22 mouse cellular contexts compared by ENCODE assay signal in genomic region chr7:117652637-117653036, GRCm38 (mm10).
A peak's percentile ranks its signal among the peaks of the same experiment; 100 is the strongest.
DNase-seq lines count a peak whose midpoint lies in the region; ATAC-seq lines count a peak whose summit lies in the region.
"Had no signal": no experiment of that assay in that cellular context is flagged by ENCODE, and none has a peak within 500 bp of the region (broad histone marks: within the 10 kb centered on the region; RNA-seq: fewer than 3 reads in every experiment).

No protein-coding gene starts in this region.

- no peak overlapping the region for H3K4me2 ChIP-seq in neural tube, embryonic 14.5 days (ENCODE audit: low read depth, low read length)
- no peak overlapping the region for H3K4me2 ChIP-seq in neural tube, embryonic 15.5 days
- H3K4me2 ChIP-seq: embryonic facial prominence, embryonic 13.5 days; embryonic facial prominence, embryonic 15.5 days had no signal

- H3K27ac ChIP-seq in neural tube, embryonic 14.5 days (ENCODE audit: low read depth, low read length), result no peak overlapping the region
- no peak overlapping the region for H3K27ac ChIP-seq in neural tube, embryonic 15.5 days (replicated peaks)
- H3K27ac ChIP-seq: embryonic facial prominence, embryonic 13.5 days; embryonic facial prominence, embryonic 15.5 days; forebrain, embryonic 10.5 days had no signal

- no peaks in the 10 kb centered on the region for H3K36me3 ChIP-seq in neural tube, embryonic 14.5 days (ENCODE audit: control insufficient read depth, insufficient read depth, low read length)
- 0 out of 2 replicates have a peak, but pooled peaks cover under 1% of the 10 kb centered on the region for H3K36me3 ChIP-seq in neural tube, embryonic 15.5 days

- H3K9me3 ChIP-seq in neural tube, embryonic 14.5 days (ENCODE audit: control insufficient read depth, low read length), result no peaks in the 10 kb centered on the region
- H3K9me3 ChIP-seq in neural tube, embryonic 15.5 days (replicated peaks), result no peaks in the 10 kb centered on the region
- H3K9me3 ChIP-seq: embryonic facial prominence, embryonic 13.5 days; embryonic facial prominence, embryonic 15.5 days; forebrain, embryonic 10.5 days had no signal

- intact Hi-C loops in heart, postnatal 14 days (cut with DNase I), result no loop called here

- H3K4me3 ChIP-seq in neural tube, embryonic 14.5 days (ENCODE audit: low read depth, low read length), result no peak overlapping the region
- H3K4me3 ChIP-seq in neural tube, embryonic 15.5 days (replicated peaks), result no peak overlapping the region
- H3K4me3 ChIP-seq: embryonic facial prominence, embryonic 13.5 days; embryonic facial prominence, embryonic 15.5 days; erythroblast, embryonic 14.5 days; forebrain, embryonic 10.5 days had no signal

- H3K27me3 ChIP-seq in neural tube, embryonic 14.5 days (ENCODE audit: control insufficient read depth, insufficient read depth, low read length), result 0 out of 2 replicates have a peak, but pooled peaks cover 5% of the 10 kb centered on the region
- H3K27me3 ChIP-seq in neural tube, embryonic 15.5 days (replicated peaks), result peaks cover 16% of the 10 kb centered on the region; the same call in 1 of the 2 replicates
- H3K27me3 ChIP-seq: embryonic facial prominence, embryonic 13.5 days; embryonic facial prominence, embryonic 15.5 days had no signal

- peak; percentile 17 for DNase-seq in embryo, embryonic 10.5 days (ENCODE audit: low spot score)
- no peak for DNase-seq in embryo, embryonic 11 days
- DNase-seq in heart, adult 11 months, result peak; percentile 80
- no peak for DNase-seq in heart, postnatal 14 days
- no peak for DNase-seq in layer of hippocampus, adult 18-20 months (ENCODE audit: low spot score in 2 of 2)
- DNase-seq: adrenal gland, adult 2 months; adrenal gland, postnatal 10 days; adrenal gland, postnatal 25 days; cerebellum, adult 11 months; cerebellum, adult 18-20 months; cerebellum, adult 8-10 months; cerebellum, adult 9-11 months; cerebellum, postnatal 14 days; cerebellum, postnatal 36 days had no signal

- 9% methylated on average over 1 of the region's 1 CpGs for WGBS in neural tube, embryonic 14.5 days
- WGBS in neural tube, embryonic 15.5 days, result 3% methylated on average over 1 of the region's 1 CpGs

- no peaks in the 10 kb centered on the region for H3K4me1 ChIP-seq in neural tube, embryonic 14.5 days (ENCODE audit: control insufficient read depth, insufficient read depth, low read length)
- H3K4me1 ChIP-seq in neural tube, embryonic 15.5 days, result 0 out of 2 replicates have a peak, but pooled peaks cover 3% of the 10 kb centered on the region
- H3K4me1 ChIP-seq: embryonic facial prominence, embryonic 13.5 days; embryonic facial prominence, embryonic 15.5 days; forebrain, embryonic 10.5 days had no signal

- peak; percentile 51; the same call in 1 of the 2 replicates for ATAC-seq in neural tube, embryonic 14.5 days (ENCODE audit: low read depth)
- no peak for ATAC-seq in neural tube, embryonic 15.5 days (ENCODE audit: low FRiP score)
- ATAC-seq: forebrain, embryonic 14.5 days; forebrain, embryonic 16.5 days had no signal

- H3K9ac ChIP-seq in neural tube, embryonic 14.5 days (replicated peaks; ENCODE audit: low read depth, low read length), result no peak overlapping the region
- H3K9ac ChIP-seq in neural tube, embryonic 15.5 days (replicated peaks), result no peak overlapping the region
- H3K9ac ChIP-seq: embryonic facial prominence, embryonic 13.5 days; embryonic facial prominence, embryonic 15.5 days had no signal

Comparison
In these comparisons a context has a peak if more than half of its experiments do, and no peak if none do; other contexts are left out.
1. DNase-seq: peak in embryo, embryonic 10.5 days (single experiment) and heart, adult 11 months (single experiment); none in embryo, embryonic 11 days (single experiment), heart, postnatal 14 days (0 of 2) and layer of hippocampus, adult 18-20 months (0 of 2).